Mouse (Mus musculus) olfactory bulb, adult 2 months (tissue): ENCODE measurements at regions not wholly inside any gene's neighbourhood (a gene's known extent, or its start where the extent isn't known, plus 50 kb on each side); places are given as distances from the start of the nearest gene placed in this dataset.

ENCODE experiments used
- CTCF ChIP-seq: fragments of 200-500 bp; IDR thresholded peaks from 2 replicates; pipeline ENCODE4 v1.5.1; 2012; ENCODE audit warnings: low read depth, mild to moderate bottlenecking, low read length, moderate library complexity; ENCODE audit not compliant: insufficient read depth
- POLR2A ChIP-seq: fragments of 200-500 bp; IDR thresholded peaks from 2 replicates; pipeline ENCODE4 v1.6.1; 2012; ENCODE audit warnings: mild to moderate bottlenecking, low read depth, low read length, moderate library complexity; ENCODE audit not compliant: insufficient read depth

- TF ChIP-seq POLR2A, result no peak
- TF ChIP-seq CTCF, result no peak
Observed at GRCm38 (mm10) chr16:86826641-86827040, 527.3 kb upstream of the N6amt1 start.
